Mouse (Mus musculus) MEL (cell line): ENCODE measurements around the gene Ell2. TPM values are rescaled to one million over a fixed set of nuclear protein-coding genes. Genes with fewer than 3 reads are reported as not detected.

Experiments used
- DNase-seq: peaks from one replicate; pipeline ENCODE4 v3.0.0; 2011; ENCODE audit warnings: low read depth, low spot score
- H3K27ac ChIP-seq: 2 replicates; pipeline ENCODE4 v1.5.1; 2012; ENCODE audit warnings: low read depth, mild to moderate bottlenecking, control low read depth, low read length, moderate library complexity; ENCODE audit not compliant: control insufficient read depth
- H3K27me3 ChIP-seq, 2 experiments: fragments of 150-350 bp in 1 of 2; sonication (generic) in 1 of 2; 2 replicates each; pipeline ENCODE4 v1.6.1; 2012; ENCODE audit warnings: low read length in 2 of 2, mild to moderate bottlenecking in 2 of 2, improper control_type of control experiment in 1 of 2, moderate library complexity in 1 of 2; ENCODE audit not compliant: insufficient read depth in 2 of 2, control insufficient read depth in 1 of 2
- H3K36me3 ChIP-seq, 2 experiments: 2 replicates each; pipeline ENCODE4 v1.6.1; 2012 to 2014; ENCODE audit warnings: low read length in 2 of 2, improper control_type of control experiment in 1 of 2, inconsistent platforms in 1 of 2, mild to moderate bottlenecking in 1 of 2; ENCODE audit not compliant: insufficient read depth in 2 of 2, control insufficient read depth in 1 of 2
- H3K4me1 ChIP-seq, 2 experiments: fragments of 150-350 bp in 1 of 2; sonication (generic) in 1 of 2; 2 replicates each; pipeline ENCODE4 v1.6.1; 2012; ENCODE audit warnings: low read length in 2 of 2, improper control_type of control experiment in 1 of 2, mild to moderate bottlenecking in 1 of 2; ENCODE audit not compliant: insufficient read depth in 2 of 2, control insufficient read depth in 1 of 2
- H3K4me3 ChIP-seq, 2 experiments: fragments of 150-350 bp in 1 of 2; sonication (generic) in 1 of 2; 2 replicates each; pipeline ENCODE4 v1.5.1; 2012; ENCODE audit warnings: low read depth in 2 of 2, low read length in 2 of 2, mild to moderate bottlenecking in 2 of 2, moderate library complexity in 2 of 2, control low read depth in 1 of 2, improper control_type of control experiment in 1 of 2; ENCODE audit not compliant: control insufficient read depth in 1 of 2, insufficient read depth in 1 of 2
- H3K79me2 ChIP-seq: 2 replicates; pipeline ENCODE4 v1.6.1; 2012; ENCODE audit warnings: mild to moderate bottlenecking, low read length, moderate library complexity; ENCODE audit not compliant: control insufficient read depth, poor library complexity, insufficient read depth
- H3K9ac ChIP-seq: 2 replicates; pipeline ENCODE4 v1.6.1; 2012; ENCODE audit warnings: low read depth, mild to moderate bottlenecking, control low read depth, low read length, moderate library complexity; ENCODE audit not compliant: control insufficient read depth, poor library complexity, severe bottlenecking
- H3K9me3 ChIP-seq: fragments of 150-350 bp; sonication (generic); replicated peaks from 2 replicates; pipeline ENCODE4 v1.6.1; 2012; ENCODE audit warnings: mild to moderate bottlenecking, low read length, improper control_type of control experiment, moderate library complexity; ENCODE audit not compliant: insufficient read depth
- BHLHE40 ChIP-seq: IDR thresholded peaks from 2 replicates; pipeline ENCODE4 v1.6.1; 2012; ENCODE audit warnings: low read depth, mild to moderate bottlenecking, inconsistent platforms, low read length, improper control_type of control experiment, borderline replicate concordance
- E2F4 ChIP-seq: IDR thresholded peaks from 2 replicates; pipeline ENCODE4 v1.6.1; 2011; ENCODE audit warnings: low read depth, low read length, improper control_type of control experiment, borderline replicate concordance
- GATA1 ChIP-seq: IDR thresholded peaks from 2 replicates; pipeline ENCODE4 v1.6.1; 2011; ENCODE audit warnings: low read depth, low read length, improper control_type of control experiment
- JUND ChIP-seq: IDR thresholded peaks from 2 replicates; pipeline ENCODE4 v1.6.1; 2011; ENCODE audit warnings: low read depth, mild to moderate bottlenecking, improper control_type of control experiment, low read length
- MAFK ChIP-seq: IDR thresholded peaks from 2 replicates; pipeline ENCODE4 v1.6.1; 2011; ENCODE audit warnings: low read depth, mild to moderate bottlenecking, low read length, improper control_type of control experiment, borderline replicate concordance
- MEF2A ChIP-seq: IDR thresholded peaks from 2 replicates; pipeline ENCODE4 v1.6.1; 2014; ENCODE audit warnings: low read depth, mild to moderate bottlenecking, inconsistent platforms, low read length, improper control_type of control experiment; ENCODE audit not compliant: poor library complexity, insufficient replicate concordance, severe bottlenecking; ENCODE audit errors: extremely low read depth
- MYB ChIP-seq: IDR thresholded peaks from 2 replicates; pipeline ENCODE4 v1.6.1; 2011; ENCODE audit warnings: mild to moderate bottlenecking, low read depth, low read length, improper control_type of control experiment
- MYC ChIP-seq: IDR thresholded peaks from 2 replicates; pipeline ENCODE4 v1.6.1; 2011; ENCODE audit warnings: low read depth, mild to moderate bottlenecking, low read length, improper control_type of control experiment, moderate library complexity
- NELFE ChIP-seq: IDR thresholded peaks from 2 replicates; pipeline ENCODE4 v1.6.1; 2011; ENCODE audit warnings: low read depth, low read length, improper control_type of control experiment
- NRF1 ChIP-seq: IDR thresholded peaks from 2 replicates; pipeline ENCODE4 v1.6.1; 2014; ENCODE audit warnings: low read depth, mild to moderate bottlenecking, inconsistent platforms, low read length, improper control_type of control experiment, moderate library complexity; ENCODE audit not compliant: poor library complexity, insufficient read depth, severe bottlenecking
- POLR2AphosphoS2 ChIP-seq: IDR thresholded peaks from 2 replicates; pipeline ENCODE4 v1.6.1; 2011; ENCODE audit warnings: low read length, improper control_type of control experiment
- RAD21 ChIP-seq: IDR thresholded peaks from 2 replicates; pipeline ENCODE4 v1.6.1; 2011; ENCODE audit warnings: mild to moderate bottlenecking, low read depth, low read length, improper control_type of control experiment
- SMC3 ChIP-seq: IDR thresholded peaks from 2 replicates; pipeline ENCODE4 v1.6.1; 2011; ENCODE audit warnings: low read depth, low read length, improper control_type of control experiment
- TAL1 ChIP-seq: IDR thresholded peaks from 2 replicates; pipeline ENCODE4 v1.6.1; 2012; ENCODE audit warnings: mild to moderate bottlenecking, inconsistent platforms, low read length, moderate library complexity, mixed read lengths
- TCF12 ChIP-seq: IDR thresholded peaks from 2 replicates; pipeline ENCODE4 v1.6.1; 2014; ENCODE audit warnings: low read depth, mild to moderate bottlenecking, inconsistent platforms, low read length, improper control_type of control experiment, moderate library complexity
- USF2 ChIP-seq, 2 experiments: IDR thresholded peaks; 2 replicates each; pipeline ENCODE4 v1.6.1; 2011 to 2012; ENCODE audit warnings: improper control_type of control experiment in 2 of 2, low read length in 2 of 2, borderline replicate concordance in 1 of 2, inconsistent platforms in 1 of 2, low read depth in 1 of 2, mild to moderate bottlenecking in 1 of 2; ENCODE audit not compliant: insufficient read depth in 1 of 2
- ZC3H11A ChIP-seq: IDR thresholded peaks from 2 replicates; pipeline ENCODE4 v1.6.1; 2012; ENCODE audit warnings: low read depth, mild to moderate bottlenecking, inconsistent platforms, low read length, improper control_type of control experiment
- ZKSCAN1 ChIP-seq: IDR thresholded peaks from 2 replicates; pipeline ENCODE4 v1.6.1; 2012; ENCODE audit warnings: low read depth, mild to moderate bottlenecking, inconsistent platforms, low read length, improper control_type of control experiment, moderate library complexity
- ZNF384 ChIP-seq: IDR thresholded peaks from 2 replicates; pipeline ENCODE4 v1.6.1; 2012; ENCODE audit warnings: low read depth, mild to moderate bottlenecking, inconsistent platforms, low read length, improper control_type of control experiment
- polyA plus RNA-seq, 2 experiments: library from polyadenylated mRNA; stranded (reverse) in 1 of 2; unstranded in 1 of 2; fragments of >175 nt in 1 of 2; fragments of >200 nt in 1 of 2; gene quantifications; 2 replicates each; pipeline versions ENCODE4 v1.2.1 to v1.2.4; 2012; ENCODE audit warnings: low replicate concordance in 2 of 2, low read depth in 1 of 2; ENCODE audit not compliant: insufficient read length in 2 of 2, insufficient read depth in 1 of 2, missing spikeins in 1 of 2
- total RNA-seq: library from RNA; depleted of rRNA; stranded (reverse); fragments of 300-350 nt; gene quantifications from 2 replicates; pipeline ENCODE4 v1.2.3, GENCODE M21; 2012

The Ell2 gene
- total and polyA plus RNA-seq, 3 experiments = 25.0 to 77.1 (median 52.5) TPM

DNA sequence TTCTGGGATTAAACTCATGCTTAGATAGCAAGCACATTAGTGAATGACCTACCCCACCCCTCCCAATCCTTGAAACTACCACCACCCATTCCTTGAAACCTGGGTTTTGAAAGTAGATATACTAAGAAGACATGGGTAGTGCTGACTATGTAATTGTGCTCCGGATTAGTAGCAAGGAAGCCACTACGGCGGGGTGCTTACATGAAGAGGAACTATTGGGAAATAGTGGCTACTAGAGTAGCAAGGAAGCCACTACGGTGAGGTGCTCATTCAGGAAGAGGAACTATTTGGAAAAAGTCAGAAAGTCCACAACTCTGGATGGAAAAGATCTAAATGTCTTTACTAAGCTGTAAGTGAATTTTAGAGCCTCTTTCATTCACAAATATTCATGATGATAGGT, 81.6 kb downstream of the Ell2 start:
- H3K9me3 ChIP-seq = no peaks in the 10 kb centered on the region
- no peak overlapping the region for H3K9ac ChIP-seq
- TF ChIP-seq MAFK (no peak), MYB (no peak), SMC3 (no peak), TCF12 (no peak), MEF2A (no peak), MYC (no peak), BHLHE40 (no peak), JUND (no peak), USF2 (IDR thresholded peaks at IDR 0.05; ENCODE audit: borderline replicate concordance in 1 of 2, insufficient read depth in 1 of 2, low read depth in 1 of 2, low read length in 2 of 2) (no peak), ZKSCAN1 (no peak), POLR2AphosphoS2 (no peak), TAL1 (no peak), GATA1 (no peak), NRF1 (no peak)
- H3K36me3 ChIP-seq = peaks cover 0 to 2% of the 10 kb centered on the region in 2 experiments; a peak in 2 of 4 replicates
- H3K27ac ChIP-seq = no peak overlapping the region
- no peak for DNase-seq
- H3K27me3 ChIP-seq = no peaks in the 10 kb centered on the region
- H3K4me1 ChIP-seq = no peaks in the 10 kb centered on the region; a peak in 1 of 4 replicates
- no peaks in the 10 kb centered on the region for H3K79me2 ChIP-seq
- no peak overlapping the region for H3K4me3 ChIP-seq

DNA sequence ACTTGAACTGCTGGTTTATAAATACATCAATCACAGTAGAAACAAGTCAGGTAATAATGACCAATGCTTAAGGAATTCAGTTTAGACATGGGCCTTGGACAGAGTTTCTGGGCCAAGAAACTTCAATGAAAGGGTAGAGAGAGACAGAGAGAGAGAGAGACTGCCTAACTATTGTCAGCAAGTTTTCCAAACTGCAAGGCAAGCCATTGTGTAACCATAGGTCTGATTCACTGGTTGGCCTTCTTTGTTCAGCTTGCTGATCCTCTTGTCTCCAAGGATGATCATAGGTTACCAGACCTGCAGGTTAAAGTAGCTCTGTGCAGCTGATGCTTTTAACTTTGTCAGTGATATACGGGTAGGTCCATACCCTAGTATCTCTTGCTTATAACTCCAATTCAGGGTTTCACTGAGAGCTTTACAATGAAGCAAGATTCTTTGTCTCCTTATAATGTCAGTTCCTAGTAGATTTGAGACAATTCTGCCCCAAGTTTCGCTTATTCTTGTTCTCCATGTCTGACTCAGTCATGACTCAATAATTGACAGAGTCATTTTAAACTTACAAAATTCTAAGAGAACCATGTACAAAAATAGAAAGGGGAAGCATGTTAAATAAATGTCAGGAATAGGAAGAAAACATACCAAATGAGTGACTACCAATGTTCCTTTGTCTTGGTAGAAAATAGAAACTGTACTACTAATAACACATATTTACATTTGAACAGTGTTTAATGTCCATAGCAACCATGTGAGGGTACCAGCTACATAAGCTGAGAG, 82.7 kb downstream of the Ell2 start:
- DNase-seq = no peak
- TF ChIP-seq ZNF384 (no peak), GATA1 (no peak), JUND (no peak), NELFE (no peak), ZC3H11A (no peak), NRF1 (no peak), TCF12 (no peak), RAD21 (no peak), MEF2A (no peak), MAFK (no peak), E2F4 (no peak), SMC3 (no peak)
- no peak overlapping the region for H3K9ac ChIP-seq

More for the DNA sequence above, 82.7 kb downstream of the Ell2 start:
- Histone ChIP-seq H3K27me3 (no peaks in the 10 kb centered on the region), H3K4me3 (no peak overlapping the region), H3K79me2 (no peaks in the 10 kb centered on the region), H3K36me3 (no peaks in the 10 kb centered on the region; a peak in 1 of 4 replicates), H3K4me1 (peaks cover 0 to 5% of the 10 kb centered on the region in 2 experiments; a peak in 1 of 4 replicates), H3K9me3 (no peaks in the 10 kb centered on the region), H3K27ac (no peak overlapping the region)
